Mouse (Mus musculus): ENCODE measurements around the gene Cux2. TPM values are rescaled to one million over a fixed set of nuclear protein-coding genes. Genes with fewer than 3 reads are reported as not detected.

The Cux2 gene
- total and polyA plus RNA-seq, 3 experiments, result 0.17 TPM; not detected in 2

DNA sequence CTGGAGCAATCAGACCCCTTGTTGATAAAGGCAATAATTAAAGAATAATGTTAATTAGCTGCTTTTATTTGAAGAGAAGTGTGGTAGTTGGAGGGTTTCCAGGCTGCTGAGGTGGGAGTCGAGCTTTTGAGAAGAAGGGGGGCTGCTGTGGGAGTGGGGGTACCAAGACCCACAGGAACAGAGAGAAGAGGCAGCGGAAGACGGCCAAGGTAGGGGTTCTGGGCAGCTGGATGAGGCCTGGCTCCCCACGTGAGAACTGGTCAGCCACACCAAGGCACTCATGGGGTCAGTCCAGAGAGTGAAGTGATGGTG lies 16.8 kb downstream of the Cux2 start:
- dilution Hi-C loops (cut with MboI; ENCODE audit: extremely low pct_ligation_motif_present, extremely low pct_unique_long_range_greater_than_20kb, low sequenced_read_pairs) (no loop called here), in situ Hi-C loops (cut with MboI; ENCODE audit: low pct_ligation_motif_present, low pct_unique_long_range_greater_than_20kb, low sequenced_read_pairs) (no loop called here)
- Histone ChIP-seq H3K4me2 (ENCODE audit: insufficient read depth, low read depth, poor library complexity, severe bottlenecking) (no peak overlapping the region), H3K27me3 (replicated peaks) (peaks cover 79% of the 10 kb centered on the region), H3K4me1 (ENCODE audit: control insufficient read depth in 1 of 2, insufficient read depth in 2 of 2) (no peaks in the 10 kb centered on the region), H3K9me3 (replicated peaks; ENCODE audit: low read length) (peaks cover 10% of the 10 kb centered on the region), H3K4me3 (replicated peaks in 1 of 3; ENCODE audit: low read depth in 2 of 3, low read length in 2 of 3, poor library complexity in 1 of 3) (no peak overlapping the region), H3K36me3 (replicated peaks in 1 of 2; ENCODE audit: control insufficient read depth in 1 of 2, insufficient read depth in 1 of 2, low read length in 1 of 2) (no peaks in the 10 kb centered on the region), H3K79me2 (replicated peaks; ENCODE audit: control insufficient read depth, extremely low read depth, insufficient read depth, poor library complexity, severe bottlenecking) (no peaks in the 10 kb centered on the region), H3K27ac (ENCODE audit: insufficient read depth, low read depth) (no peak overlapping the region), H3K9ac (ENCODE audit: insufficient read depth, low read depth) (no peak overlapping the region)
- DNase-seq (ENCODE audit: extremely low read depth), result no peak
- TF ChIP-seq E2F4 (IDR thresholded peaks at IDR 0.05; ENCODE audit: insufficient replicate concordance, low read depth, low read length) (no peak), MEF2A (IDR thresholded peaks at IDR 0.05; ENCODE audit: borderline replicate concordance, low read depth, low read length) (no peak), SIN3A (IDR thresholded peaks at IDR 0.05; ENCODE audit: low read length) (no peak), CTCF (conservative IDR thresholded peaks at IDR 0.05 in 1 of 2, IDR thresholded peaks at IDR 0.05 in 1 of 2; ENCODE audit: low read depth in 2 of 2, low read length in 2 of 2) (no peak)

DNA sequence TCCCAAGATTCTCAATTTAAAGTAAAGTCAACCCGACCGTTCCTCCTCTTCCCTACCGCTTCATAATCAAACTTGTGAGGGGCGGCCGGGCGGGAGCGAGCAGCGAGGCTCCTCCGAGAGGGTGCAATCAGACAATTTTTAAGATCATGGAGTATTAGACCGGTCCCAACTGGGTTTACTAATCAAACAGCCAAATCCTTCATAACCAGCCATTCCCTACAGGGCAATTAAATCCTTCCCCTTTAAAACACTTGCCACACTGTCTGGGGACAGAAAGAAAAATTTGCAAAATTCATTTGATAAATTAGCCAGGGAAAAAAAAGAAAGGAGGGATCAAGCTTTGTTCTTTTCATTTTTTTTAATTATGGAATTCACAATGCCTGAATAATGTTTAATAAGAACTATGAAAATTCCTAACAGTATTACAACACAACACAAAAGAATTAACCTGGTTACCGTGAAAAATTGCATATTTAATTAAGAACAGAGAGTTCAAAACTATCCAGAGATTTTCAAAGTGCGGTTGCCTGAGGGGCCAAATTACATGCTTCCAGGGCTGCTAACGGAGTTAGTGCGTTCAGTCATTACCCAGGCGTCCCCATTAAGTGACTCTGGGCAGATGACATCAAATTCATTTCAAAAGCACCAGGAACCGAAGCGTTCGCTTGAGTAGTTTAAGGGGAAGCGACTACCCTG lies 17.3 kb downstream of the Cux2 start:
- TF ChIP-seq CHD1 (IDR thresholded peaks at IDR 0.05; ENCODE audit: low read depth, low read length) (no peak), SMC3 (IDR thresholded peaks at IDR 0.05; ENCODE audit: low read depth, low read length) (no peak), ETS1 (conservative IDR thresholded peaks at IDR 0.05; ENCODE audit: low read depth, low read length) (no peak), PAX5 (IDR thresholded peaks at IDR 0.05; ENCODE audit: low read length) (no peak), MXI1 (IDR thresholded peaks at IDR 0.05; ENCODE audit: low read depth, low read length) (no peak), JUN (IDR thresholded peaks at IDR 0.05; ENCODE audit: insufficient read depth, low read depth, low read length) (no peak), HCFC1 (IDR thresholded peaks at IDR 0.05; ENCODE audit: low read depth, low read length) (no peak), MAZ (IDR thresholded peaks at IDR 0.05; ENCODE audit: low read depth, low read length) (no peak), BHLHE40 (IDR thresholded peaks at IDR 0.05; ENCODE audit: low read depth, low read length) (no peak), ZC3H11A (IDR thresholded peaks at IDR 0.05; ENCODE audit: low read depth, low read length) (no peak), RCOR1 (conservative IDR thresholded peaks at IDR 0.05; ENCODE audit: low read depth, low read length) (no peak), ELF1 (IDR thresholded peaks at IDR 0.05; ENCODE audit: low read depth, low read length) (no peak), RAD21 (IDR thresholded peaks at IDR 0.05; ENCODE audit: low read depth, low read length) (no peak), MEF2A (IDR thresholded peaks at IDR 0.05; ENCODE audit: borderline replicate concordance, low read depth, low read length) (no peak), SIN3A (IDR thresholded peaks at IDR 0.05; ENCODE audit: low read length) (no peak), EP300 (IDR thresholded peaks at IDR 0.05; ENCODE audit: low read length) (no peak), USF2 (conservative IDR thresholded peaks at IDR 0.05; ENCODE audit: low read depth, low read length) (no peak), KAT2A (IDR thresholded peaks at IDR 0.05; ENCODE audit: insufficient replicate concordance, low read length) (no peak), GABPA (IDR thresholded peaks at IDR 0.05; ENCODE audit: insufficient replicate concordance, low read depth, low read length) (no peak)
- Histone ChIP-seq H3K9me3 (replicated peaks; ENCODE audit: low read length) (peaks cover 10% of the 10 kb centered on the region), H3K4me3 (replicated peaks in 1 of 3; ENCODE audit: low read depth in 2 of 3, low read length in 2 of 3, poor library complexity in 1 of 3) (no peak overlapping the region), H3K4me1 (ENCODE audit: control insufficient read depth in 1 of 2, insufficient read depth in 2 of 2) (no peaks in the 10 kb centered on the region), H3K79me2 (replicated peaks; ENCODE audit: control insufficient read depth, extremely low read depth, insufficient read depth, poor library complexity, severe bottlenecking) (no peaks in the 10 kb centered on the region), H3K27ac (ENCODE audit: insufficient read depth, low read depth) (no peak overlapping the region), H3K4me2 (ENCODE audit: insufficient read depth, low read depth, poor library complexity, severe bottlenecking) (no peak overlapping the region), H3K36me3 (replicated peaks in 1 of 2; ENCODE audit: control insufficient read depth in 1 of 2, insufficient read depth in 1 of 2, low read length in 1 of 2) (no peaks in the 10 kb centered on the region), H3K9ac (ENCODE audit: insufficient read depth, low read depth) (no peak overlapping the region), H3K27me3 (replicated peaks) (peaks cover 78% of the 10 kb centered on the region)
- dilution Hi-C loops (cut with MboI; ENCODE audit: extremely low pct_ligation_motif_present, extremely low pct_unique_long_range_greater_than_20kb, low sequenced_read_pairs) (no loop called here), in situ Hi-C loops (cut with MboI; ENCODE audit: low pct_ligation_motif_present, low pct_unique_long_range_greater_than_20kb, low sequenced_read_pairs) (no loop called here)
- no peak for DNase-seq (ENCODE audit: extremely low read depth)
